Comparison of ENCODE assay signal across 8 mouse cellular contexts in the genomic region with DNA sequence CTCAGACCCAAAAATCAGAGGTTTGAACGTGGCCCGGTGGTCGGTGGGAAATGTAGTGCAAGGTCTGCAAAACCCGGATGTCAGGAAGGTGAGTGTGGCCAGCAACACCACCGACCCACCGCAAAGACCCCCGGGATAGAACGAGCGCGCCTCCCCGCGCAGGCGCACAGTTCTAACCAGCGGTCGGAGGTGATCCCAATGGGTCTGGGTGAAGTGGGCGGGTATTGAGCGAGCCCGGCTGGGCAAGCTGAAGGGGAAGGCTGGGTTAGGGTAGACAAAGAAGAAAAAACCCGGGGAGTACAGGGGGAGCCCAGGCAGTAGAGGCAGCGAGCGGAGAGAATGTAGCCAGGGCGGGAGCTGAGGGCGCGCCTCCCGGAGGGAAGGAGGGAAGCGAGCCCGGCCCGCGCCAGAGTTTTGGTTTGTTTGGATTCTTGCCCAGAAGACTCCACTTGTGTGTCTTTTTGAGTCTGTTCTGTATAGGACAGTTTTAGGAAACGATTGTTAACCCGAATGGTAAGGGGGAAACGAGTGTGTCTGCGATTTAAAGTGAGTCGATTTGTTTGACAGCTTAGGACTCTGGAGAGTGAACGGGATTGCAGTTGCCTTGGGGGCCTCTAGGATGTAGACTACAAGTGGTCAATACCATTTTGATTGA. TPM values are rescaled to one million over a fixed set of nuclear protein-coding genes. Genes with fewer than 3 reads are reported as not detected.
DNase-seq lines count a peak whose midpoint lies in the region; ATAC-seq lines count a peak whose summit lies in the region.

No protein-coding gene starts in this region.

- intact Hi-C loops in left cerebral cortex, postnatal 10 days (cut with DNase I): no loop called here

- peak; percentile 64 for DNase-seq in adrenal gland, postnatal 25 days
- DNase-seq in embryo, embryonic 10 days (ENCODE audit: low spot score): peak; percentile 93
- DNase-seq in gastrocnemius, postnatal 25 days: peak; percentile 40
- peak; percentile 52 for DNase-seq in hindlimb bud, embryonic 11.5 days (ENCODE audit: extremely low spot score, low read depth, low spot score)
- DNase-seq in left cerebral cortex, postnatal 10 days (ENCODE audit: extremely low spot score in 1 of 2, low spot score in 2 of 2): peak; percentile 80 to 89
- DNase-seq in right cerebral cortex, postnatal 25 days: peak; percentile 77

- ATAC-seq in megakaryocyte progenitor cell, adult 5-6 weeks (replicated peaks; ENCODE audit: poor library complexity): peak; percentile 79
- no peak for ATAC-seq in monocyte, adult 5-6 weeks (replicated peaks; ENCODE audit: insufficient number of reproducible peaks, low FRiP score, low TSS enrichment, poor library complexity, severe bottlenecking)

RNA-seq across cellular contexts. Expression of a gene that starts 21.9 kb away (rescaled TPM):
- total RNA-seq in adrenal gland, postnatal 25 days (2021): 3.6 and 4.9 TPM in 2 replicates
- 1 to 10 TPM; 1.0 to 1.1 TPM for total RNA-seq in gastrocnemius, postnatal 25 days (2021)
- 10 to 100 TPM; 30.6 to 34.5 TPM for total RNA-seq in left cerebral cortex, postnatal 10 days (2021)
- total RNA-seq in megakaryocyte progenitor cell, adult 5-6 weeks (2015): 2.7 and 4.2 TPM in 2 replicates
- total RNA-seq in megakaryocyte progenitor cell, adult 5-6 weeks (2017): 7.1 and 8.2 TPM in 2 replicates
- total RNA-seq in monocyte, adult 5-6 weeks (2017): 3.6 to 16.7 TPM (median 6.6 TPM) in 3 replicates

RNA-seq across cellular contexts. Expression of a gene that starts 25.9 kb away (rescaled TPM):
- total RNA-seq in adrenal gland, postnatal 25 days (2021): 45.3 and 50.2 TPM in 2 replicates
- 10 to 100 TPM; 21.4 to 28.0 TPM for total RNA-seq in gastrocnemius, postnatal 25 days (2021)
- 10 to 100 TPM; 43.5 to 50.7 TPM for total RNA-seq in left cerebral cortex, postnatal 10 days (2021)
- total RNA-seq in megakaryocyte progenitor cell, adult 5-6 weeks (2015): 62.2 and 64.3 TPM in 2 replicates
- 88.0 and 101 TPM in 2 replicates for total RNA-seq in megakaryocyte progenitor cell, adult 5-6 weeks (2017)
- 26.9 to 47.7 TPM (median 40.3 TPM) in 3 replicates for total RNA-seq in monocyte, adult 5-6 weeks (2017)

RNA-seq across cellular contexts. Expression of a gene that starts 40.3 kb away (rescaled TPM):
- 288 and 306 TPM in 2 replicates for total RNA-seq in adrenal gland, postnatal 25 days (2021)
- 1,000 to 10,000 TPM; 1,093 to 1,260 TPM for total RNA-seq in gastrocnemius, postnatal 25 days (2021)
- 1 to 10 TPM; 3.6 to 4.1 TPM for total RNA-seq in left cerebral cortex, postnatal 10 days (2021)
- total RNA-seq in megakaryocyte progenitor cell, adult 5-6 weeks (2015): 0.98 TPM in 1 of 2 replicates, not detected in the other
- total RNA-seq in megakaryocyte progenitor cell, adult 5-6 weeks (2017): 3.3 and 7.0 TPM in 2 replicates
- total RNA-seq in monocyte, adult 5-6 weeks (2017): not detected in 3 replicates

RNA-seq across cellular contexts. Expression of a gene that starts 49.1 kb away (rescaled TPM):
- total RNA-seq in adrenal gland, postnatal 25 days (2021): 48.8 TPM in 2 replicates
- total RNA-seq in gastrocnemius, postnatal 25 days (2021): 10 to 100 TPM; 24.1 to 24.4 TPM
- 10 to 100 TPM; 53.8 to 57.4 TPM for total RNA-seq in left cerebral cortex, postnatal 10 days (2021)
- 33.1 and 34.6 TPM in 2 replicates for total RNA-seq in megakaryocyte progenitor cell, adult 5-6 weeks (2015)
- 26.4 and 35.4 TPM in 2 replicates for total RNA-seq in megakaryocyte progenitor cell, adult 5-6 weeks (2017)
- total RNA-seq in monocyte, adult 5-6 weeks (2017): 12.9 to 53.8 TPM (median 19.3 TPM) in 3 replicates

RNA-seq across cellular contexts. Expression of a gene that starts 53.4 kb away (rescaled TPM):
- 3.1 and 4.2 TPM in 2 replicates for total RNA-seq in adrenal gland, postnatal 25 days (2021)
- total RNA-seq in gastrocnemius, postnatal 25 days (2021): 1 to 10 TPM; 1.6 to 2.3 TPM
- total RNA-seq in left cerebral cortex, postnatal 10 days (2021): 1 to 10 TPM; 5.5 to 8.3 TPM
- 9.2 and 11.8 TPM in 2 replicates for total RNA-seq in megakaryocyte progenitor cell, adult 5-6 weeks (2015)
- total RNA-seq in megakaryocyte progenitor cell, adult 5-6 weeks (2017): 4.2 and 5.5 TPM in 2 replicates
- 0.43 to 3.1 TPM in 2 of 3 replicates, not detected in the other for total RNA-seq in monocyte, adult 5-6 weeks (2017)

Comparison
In these comparisons a context has a peak if more than half of its experiments do, and no peak if none do; other contexts are left out.
1. DNase-seq: peak in every context shown above with its lines; median percentile 93 in embryo, embryonic 10 days; 84 in left cerebral cortex, postnatal 10 days; 77 in right cerebral cortex, postnatal 25 days; 64 in adrenal gland, postnatal 25 days; 52 in hindlimb bud, embryonic 11.5 days; 40 in gastrocnemius, postnatal 25 days.
2. RNA of a gene that starts 40.3 kb away (total RNA-seq): 1,093 to 1,260 TPM in gastrocnemius, postnatal 25 days and 288 to 306 TPM in adrenal gland, postnatal 25 days; 0.98 to 7.0 TPM in megakaryocyte progenitor cell, adult 5-6 weeks, 3.6 to 4.1 TPM in left cerebral cortex, postnatal 10 days and not detected in monocyte, adult 5-6 weeks; every median in the first group is over 10 times any median in the second.